ENCODE assay signal across 12 mouse cellular contexts in genomic region chr5:113790453-113791196, GRCm38 (mm10). TPM values are rescaled to one million over a fixed set of nuclear protein-coding genes. Genes with fewer than 3 reads are reported as not detected.
DNase-seq lines count a peak whose midpoint lies in the region; ATAC-seq lines count a peak whose summit lies in the region.
"Had no signal": no experiment of that assay in that cellular context is flagged by ENCODE, and none has a peak within 500 bp of the region (broad histone marks: within the 10 kb centered on the region; RNA-seq: fewer than 3 reads in every experiment).

No protein-coding gene starts in this region.

- H3K27ac ChIP-seq in embryonic facial prominence, embryonic 13.5 days: peak overlapping the region; percentile 89
- H3K27ac ChIP-seq in liver, embryonic 16.5 days (ENCODE audit: low read length): peak overlapping the region; percentile 34; the same call in 1 of the 2 replicates
- H3K27ac ChIP-seq: neural tube, embryonic 12.5 days had no signal

- ATAC-seq in embryonic facial prominence, embryonic 13.5 days (ENCODE audit: insufficient number of reproducible peaks, insufficient read depth, low FRiP score, low TSS enrichment, low read depth): no peak
- ATAC-seq in liver, embryonic 16.5 days (ENCODE audit: low read depth): peak; percentile 59

- no peak overlapping the region for H3K4me2 ChIP-seq in embryonic facial prominence, embryonic 13.5 days
- H3K4me2 ChIP-seq in liver, embryonic 16.5 days (ENCODE audit: low read depth, low read length): no peak overlapping the region
- H3K4me2 ChIP-seq: neural tube, embryonic 12.5 days had no signal

- H3K36me3 ChIP-seq in embryonic facial prominence, embryonic 13.5 days: peaks cover 30% of the 10 kb centered on the region
- no peaks in the 10 kb centered on the region for H3K36me3 ChIP-seq in liver, embryonic 16.5 days (ENCODE audit: control insufficient read depth, insufficient read depth)
- H3K36me3 ChIP-seq: neural tube, embryonic 12.5 days had no signal

- no peaks in the 10 kb centered on the region for H3K27me3 ChIP-seq in embryonic facial prominence, embryonic 13.5 days
- no peaks in the 10 kb centered on the region for H3K27me3 ChIP-seq in liver, embryonic 16.5 days (ENCODE audit: control insufficient read depth, insufficient read depth, low read depth, low read length)
- H3K27me3 ChIP-seq: neural tube, embryonic 12.5 days had no signal

- H3K4me1 ChIP-seq in embryonic facial prominence, embryonic 13.5 days: peaks cover 71% of the 10 kb centered on the region
- H3K4me1 ChIP-seq in liver, embryonic 16.5 days (ENCODE audit: control insufficient read depth, low read depth, low read length): peaks cover 15% of the 10 kb centered on the region

- peak; percentile 55 for DNase-seq in 416B (ENCODE audit: low read depth)
- peak; percentile 79 for DNase-seq in kidney, postnatal 14 days
- DNase-seq in embryo, embryonic 9.5 days (ENCODE audit: extremely low spot score): no peak
- DNase-seq in cerebellum, adult 11 months: no peak
- no peak for DNase-seq in frontal cortex, postnatal 36 days (ENCODE audit: low spot score in 2 of 2)
- no peak for DNase-seq in testis, postnatal 10 days (ENCODE audit: low spot score)
- DNase-seq: cerebellum, adult 11-12 months; right cerebral cortex, postnatal 25 days; thymus, adult 2 months had no signal

- no peak overlapping the region for H3K9ac ChIP-seq in embryonic facial prominence, embryonic 13.5 days
- H3K9ac ChIP-seq in liver, embryonic 16.5 days (ENCODE audit: low read depth, low read length): no peak overlapping the region
- H3K9ac ChIP-seq: neural tube, embryonic 12.5 days had no signal

- no peaks in the 10 kb centered on the region for H3K9me3 ChIP-seq in embryonic facial prominence, embryonic 13.5 days
- no peaks in the 10 kb centered on the region for H3K9me3 ChIP-seq in liver, embryonic 16.5 days (replicated peaks; ENCODE audit: control insufficient read depth, low read length)
- H3K9me3 ChIP-seq: neural tube, embryonic 12.5 days had no signal

- no peak overlapping the region for H3K4me3 ChIP-seq in embryonic facial prominence, embryonic 13.5 days
- no peak overlapping the region for H3K4me3 ChIP-seq in liver, embryonic 16.5 days (ENCODE audit: low read depth, low read length)
- H3K4me3 ChIP-seq: neural tube, embryonic 12.5 days had no signal

- 74% methylated on average over 11 of the region's 11 CpGs for WGBS in embryonic facial prominence, embryonic 13.5 days
- WGBS in liver, embryonic 16.5 days (ENCODE audit: insufficient replicate concordance): 23% methylated on average over 11 of the region's 11 CpGs

RNA-seq across cellular contexts. Expression of gene Tmem119, which starts 9.7 kb away (rescaled TPM):
- 109 and 141 TPM in 2 replicates for polyA plus RNA-seq in embryonic facial prominence, embryonic 13.5 days (2015; fragmentation: Nextera tagmentation; extraction: Ambion mirVana)
- polyA plus RNA-seq in liver, embryonic 16.5 days (2015; fragmentation: Nextera tagmentation; extraction: Ambion mirVana): 3.6 and 4.5 TPM in 2 replicates

RNA-seq across cellular contexts. Expression of gene Iscu, which starts 18.1 kb away (rescaled TPM):
- 101 and 106 TPM in 2 replicates for polyA plus RNA-seq in embryonic facial prominence, embryonic 13.5 days (2015; fragmentation: Nextera tagmentation; extraction: Ambion mirVana)
- polyA plus RNA-seq in liver, embryonic 16.5 days (2015; fragmentation: Nextera tagmentation; extraction: Ambion mirVana): 82.4 and 83.7 TPM in 2 replicates

RNA-seq across cellular contexts. Expression of gene Sart3, which starts 18.3 kb away (rescaled TPM):
- polyA plus RNA-seq in embryonic facial prominence, embryonic 13.5 days (2015; fragmentation: Nextera tagmentation; extraction: Ambion mirVana): 63.6 and 65.7 TPM in 2 replicates
- polyA plus RNA-seq in liver, embryonic 16.5 days (2015; fragmentation: Nextera tagmentation; extraction: Ambion mirVana): 13.9 and 15.7 TPM in 2 replicates

RNA-seq across cellular contexts. Expression of gene Selplg, which starts 41.8 kb away (rescaled TPM):
- polyA plus RNA-seq in embryonic facial prominence, embryonic 13.5 days (2015; fragmentation: Nextera tagmentation; extraction: Ambion mirVana): 2.2 and 2.3 TPM in 2 replicates
- 14.1 and 15.4 TPM in 2 replicates for polyA plus RNA-seq in liver, embryonic 16.5 days (2015; fragmentation: Nextera tagmentation; extraction: Ambion mirVana)

RNA-seq across cellular contexts. Expression of gene Ficd, which starts 55.0 kb away (rescaled TPM):
- polyA plus RNA-seq in embryonic facial prominence, embryonic 13.5 days (2015; fragmentation: Nextera tagmentation; extraction: Ambion mirVana): 6.2 and 6.6 TPM in 2 replicates
- polyA plus RNA-seq in liver, embryonic 16.5 days (2015; fragmentation: Nextera tagmentation; extraction: Ambion mirVana): 2.5 and 2.6 TPM in 2 replicates

Comparison
In these comparisons a context has a peak if more than half of its experiments do, and no peak if none do; other contexts are left out.
1. DNase-seq: peak in 416B (single experiment) and kidney, postnatal 14 days (single experiment); none in embryo, embryonic 9.5 days (single experiment), cerebellum, adult 11 months (single experiment), frontal cortex, postnatal 36 days (0 of 2) and testis, postnatal 10 days (single experiment).
2. RNA of gene Tmem119, which starts 9.7 kb away (polyA plus RNA-seq): 109 to 141 TPM in embryonic facial prominence, embryonic 13.5 days; 3.6 to 4.5 TPM in liver, embryonic 16.5 days; every median in the first group is over 10 times any median in the second.